Mouse (Mus musculus): Measurements from ENCODE around the gene Gmeb1.

DNA sequence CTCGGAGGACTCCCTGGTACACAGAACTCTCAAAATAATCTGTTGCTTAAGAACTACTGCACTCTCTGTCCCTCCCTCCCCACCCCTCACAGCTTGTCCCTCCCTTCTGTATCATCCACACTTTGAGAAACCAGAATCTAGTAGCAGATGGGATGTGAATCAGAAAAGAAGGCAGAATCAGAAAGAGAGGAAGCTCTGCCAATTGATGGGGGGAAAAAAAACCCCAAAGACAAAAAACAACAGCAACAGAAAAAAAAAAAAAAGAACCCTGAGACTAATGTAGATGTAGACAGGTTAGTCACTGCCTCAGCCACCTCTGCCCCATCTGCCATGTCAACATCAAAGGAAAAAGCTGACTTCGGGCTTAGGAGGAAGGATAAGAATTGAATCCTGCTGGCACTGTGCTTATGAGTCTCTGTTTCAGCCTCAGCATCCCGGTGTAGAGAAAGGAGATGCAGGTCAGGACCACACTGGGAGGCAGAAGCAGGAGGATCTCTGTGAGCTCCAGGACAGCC is 5.5 kb upstream of the Gmeb1 start:
- TF ChIP-seq CTCF (IDR thresholded peaks at IDR 0.05; ENCODE audit: low read depth, low read length) (no peak), GATA1 (IDR thresholded peaks at IDR 0.05; ENCODE audit: borderline replicate concordance, low read length) (no peak), POLR2AphosphoS5 (IDR thresholded peaks at IDR 0.05; ENCODE audit: insufficient replicate concordance, low read depth, low read length) (no peak), TAL1 (conservative IDR thresholded peaks at IDR 0.05; ENCODE audit: low read depth, low read length) (no peak), GATA2 (IDR thresholded peaks at IDR 0.05; ENCODE audit: borderline replicate concordance, low read depth, low read length) (no peak)

Measured in G1E (cell line).